Mouse (Mus musculus) CD4-positive naive resting alpha-beta T cell, adult 76 days (primary cell): Measurements from ENCODE around the gene Fpr-rs3. TPM values are rescaled to one million over a fixed set of nuclear protein-coding genes. Genes with fewer than 3 reads are reported as not detected.

ENCODE experiments used
- total RNA-seq: library from RNA; stranded (reverse); gene quantifications from one replicate; pipeline ENCODE4 v1.2.4, GENCODE M21; 2023

Fpr-rs3 gene
- not detected for total RNA-seq

GRCm38 (mm10) chr17:20624777-20625176 lies at the start of gene Fpr-rs3:
Gene Fpr-rs3, minus strand, starts transcription at chr17:20624877.

GRCm38 (mm10) chr17:20596323-20596722 lies 28.4 kb downstream of the Fpr-rs3 start, which contains the start of gene Vmn2r110:
Gene Vmn2r110, minus strand, starts transcription at chr17:20596423.

Other genes starting within 250 kb of the Fpr-rs3 start
- gene Vmn1r224, start 210.7 kb downstream of the Fpr-rs3 start, total RNA-seq: not detected
- not detected for gene Vmn2r108, start 143.5 kb downstream of the Fpr-rs3 start, total RNA-seq
- gene Vmn1r225, start 126.7 kb downstream of the Fpr-rs3 start, total RNA-seq: not detected
- not detected for gene Vmn2r109, start 60.1 kb downstream of the Fpr-rs3 start, total RNA-seq
- not detected for gene Vmn2r110, start 28.5 kb downstream of the Fpr-rs3 start, total RNA-seq
- not detected for gene Vmn1r226, start 58.0 kb upstream of the Fpr-rs3 start, total RNA-seq
- gene Vmn1r227, start 105.0 kb upstream of the Fpr-rs3 start, total RNA-seq: not detected
- not detected for gene Vmn1r228, start 161.3 kb upstream of the Fpr-rs3 start, total RNA-seq
- gene Vmn1r229, start 186.7 kb upstream of the Fpr-rs3 start, total RNA-seq: not detected
- gene Vmn1r230, start 215.6 kb upstream of the Fpr-rs3 start, total RNA-seq: not detected